Mouse (Mus musculus): Measurements from ENCODE around the gene Slc30a3.

GRCm38 (mm10) chr5:31046416-31046815 is 61.6 kb downstream of the Slc30a3 start:
- TF ChIP-seq CTCF (IDR thresholded peaks at IDR 0.05; ENCODE audit: insufficient read depth, low read length) (no peak), POLR2A (IDR thresholded peaks at IDR 0.05; ENCODE audit: borderline replicate concordance, extremely low read depth, low read depth, low read length) (no peak)

Data from lung, adult 2 months (tissue).